In genomic region chr7:30090092-30090969, GRCm38 (mm10) we compare ENCODE assay signal across 8 mouse cellular contexts. TPM values are rescaled to one million over a fixed set of nuclear protein-coding genes. Genes with fewer than 3 reads are reported as not detected.
DNase-seq lines count a peak whose midpoint lies in the region; ATAC-seq and TF ChIP-seq lines count a peak whose summit lies in the region.

Gm26920 (minus strand) TSS chr7:30090410.
Zfp566 (minus strand) TSS chr7:30090527.

- TF ChIP-seq CTCF in gastrocnemius, adult 2 months (IDR thresholded peaks at IDR 0.05), result no peak
- 0 out of 2 replicates have a peak, but pooled peaks have one; percentile 6 for TF ChIP-seq CTCF in hindbrain, postnatal 0 days (IDR thresholded peaks at IDR 0.05; ENCODE audit: low read depth)
- TF ChIP-seq CTCF in left cerebral cortex, adult 2 months (IDR thresholded peaks at IDR 0.05), result no peak

- H3K27ac ChIP-seq in gastrocnemius, adult 2 months, result peak within 1 kb of the TSS; percentile 91
- peak within 1 kb of the TSS; percentile 79 for H3K27ac ChIP-seq in hindbrain, postnatal 0 days
- peak within 1 kb of the TSS; percentile 78 for H3K27ac ChIP-seq in left cerebral cortex, adult 2 months

- H3K4me3 ChIP-seq in gastrocnemius, adult 2 months, result peak within 1 kb of the TSS; percentile 92
- peak within 1 kb of the TSS; percentile 66 for H3K4me3 ChIP-seq in hindbrain, postnatal 0 days (ENCODE audit: low read length)
- peak within 1 kb of the TSS; percentile 60 for H3K4me3 ChIP-seq in left cerebral cortex, adult 2 months

- peaks cover 2% of the 10 kb centered on the region for H3K36me3 ChIP-seq in hindbrain, postnatal 0 days (ENCODE audit: insufficient read depth, low read length)

- H3K4me2 ChIP-seq in hindbrain, postnatal 0 days (ENCODE audit: low read depth, low read length), result peak within 1 kb of the TSS; percentile 81

- peaks cover 9% of the 10 kb centered on the region; the same call in 1 of the 2 replicates for H3K4me1 ChIP-seq in hindbrain, postnatal 0 days (ENCODE audit: insufficient read depth, low read length)

- H3K9ac ChIP-seq in hindbrain, postnatal 0 days (replicated peaks; ENCODE audit: low read length), result peak within 1 kb of the TSS; percentile 61

- under 1% methylated on average over 40 of the region's 40 CpGs for WGBS in hindbrain, postnatal 0 days

- peak; percentile 84 for ATAC-seq in common myeloid progenitor, adult 5-6 weeks (replicated peaks; ENCODE audit: low read depth, poor library complexity, severe bottlenecking)
- ATAC-seq in hindbrain, postnatal 0 days, result peak; percentile 95
- peak; percentile 87 for ATAC-seq in megakaryocyte, adult 5-6 weeks (ENCODE audit: poor library complexity, severe bottlenecking)

- DNase-seq in ZHBTc4 (ENCODE audit: low read depth, low spot score), result peak; percentile 99
- peak; percentile 97 for DNase-seq in gastrocnemius, adult 2 months
- peak; percentile 99 for DNase-seq in hindbrain, postnatal 0 days (ENCODE audit: low spot score)
- peak; percentile 94 to 95 for DNase-seq in left cerebral cortex, adult 2 months (ENCODE audit: extremely low spot score in 1 of 2, low spot score in 2 of 2)
- peak; percentile 96 for DNase-seq in right cerebral cortex, adult 2 months (ENCODE audit: low spot score in 2 of 2)
- DNase-seq in urinary bladder, postnatal 14 days (ENCODE audit: low spot score), result peak; percentile 96

- H3K27me3 ChIP-seq in hindbrain, postnatal 0 days (ENCODE audit: insufficient read depth, low read length), result no peaks in the 10 kb centered on the region

- intact Hi-C loops in gastrocnemius, adult 2 months (cut with DNase I), result loop anchor here (2.0 to 5.0 kb wide), 3 partner anchors 18 to 183 kb away; partner anchors contain the start of genes Zfp27, Zfp383, Zfp74 and Zfp82
- intact Hi-C loops in left cerebral cortex, adult 2 months (cut with DNase I), result loop anchor here (1.0 to 5.0 kb wide), 3 partner anchors 39 to 138 kb away; partner anchors contain the start of genes Zfp14 and Zfp74

- no peaks in the 10 kb centered on the region for H3K9me3 ChIP-seq in hindbrain, postnatal 0 days (ENCODE audit: low read length)

RNA-seq across cellular contexts. Expression of gene Gm26920, which starts in this region (rescaled TPM):
- total RNA-seq in common myeloid progenitor, adult 5-6 weeks (2017), result 0.10 TPM in 1 of 2 replicates, not detected in the other
- under 1 TPM in 1 of 2 experiments, not detected in 1; 0.59 TPM for total RNA-seq in gastrocnemius, adult 2 months (2021)
- total RNA-seq in hindbrain, postnatal 0 days (2014; rRNA removed), result not detected in 2 replicates
- polyA plus RNA-seq in hindbrain, postnatal 0 days (2015; fragmentation: Nextera tagmentation; extraction: Ambion mirVana), result 1.6 and 2.5 TPM in 2 replicates
- 1 to 10 TPM; 1.1 to 1.4 TPM for total RNA-seq in left cerebral cortex, adult 2 months (2021)
- total RNA-seq in megakaryocyte, adult 5-6 weeks (2015), result 1.4 TPM in 1 of 2 replicates, not detected in the other
- not detected in 2 replicates for total RNA-seq in megakaryocyte, adult 5-6 weeks (2017)

RNA-seq across cellular contexts. Expression of gene Zfp566, which starts in this region (rescaled TPM):
- 5.0 and 6.2 TPM in 2 replicates for total RNA-seq in common myeloid progenitor, adult 5-6 weeks (2017)
- 1 to 10 TPM; 1.2 to 3.4 TPM for total RNA-seq in gastrocnemius, adult 2 months (2021)
- 2.3 and 2.8 TPM in 2 replicates for total RNA-seq in hindbrain, postnatal 0 days (2014; rRNA removed)
- polyA plus RNA-seq in hindbrain, postnatal 0 days (2015; fragmentation: Nextera tagmentation; extraction: Ambion mirVana), result 13.7 and 15.5 TPM in 2 replicates
- 1 to 10 TPM; 7.0 to 7.2 TPM for total RNA-seq in left cerebral cortex, adult 2 months (2021)
- total RNA-seq in megakaryocyte, adult 5-6 weeks (2015), result 2.7 and 3.5 TPM in 2 replicates
- 0.85 and 1.9 TPM in 2 replicates for total RNA-seq in megakaryocyte, adult 5-6 weeks (2017)

Comparison
In these comparisons a context has a peak if more than half of its experiments do, and no peak if none do; other contexts are left out.
1. Peak in every context shown above with its lines: DNase-seq, ATAC-seq, H3K4me3 ChIP-seq and H3K27ac ChIP-seq.